Mouse (Mus musculus) brain, embryonic 14.5 days (tissue): ENCODE results near the gene Ppp1r12b.

Experiments
- CTCF ChIP-seq: fragments of 200-500 bp; IDR thresholded peaks from 2 replicates; pipeline ENCODE4 v1.5.1; 2012; ENCODE audit warnings: inconsistent platforms, mild to moderate bottlenecking, moderate library complexity, borderline replicate concordance; ENCODE audit not compliant: insufficient read depth, insufficient read length; ENCODE audit errors: extremely low read depth
- POLR2A ChIP-seq: fragments of 200-500 bp; IDR thresholded peaks from 2 replicates; pipeline ENCODE4 v1.6.1; 2012; ENCODE audit warnings: mild to moderate bottlenecking, inconsistent platforms, borderline replicate concordance; ENCODE audit not compliant: poor library complexity, insufficient read depth, insufficient read length, severe bottlenecking; ENCODE audit errors: extremely low read depth

- TF ChIP-seq POLR2A (no peak), CTCF (no peak)
Observed at GRCm38 (mm10) chr1:134788096-134788495, 167.6 kb downstream of the Ppp1r12b start.
